Mouse (Mus musculus) kidney, postnatal 10 days (tissue): ENCODE data around the gene Ifih1.

ENCODE experiments used
- DNase-seq: peaks from one replicate; pipeline ENCODE4 v3.0.0; 2021; ENCODE audit warnings: mixed read lengths

Ifih1 gene

GRCm38 (mm10) chr2:62630446-62630845, 15.6 kb downstream of the Ifih1 start:
- DNase-seq, result peak; percentile 26

- DNase-seq, result no peak
Measured at GRCm38 (mm10) chr2:62628356-62628755, 17.7 kb downstream of the Ifih1 start.

- no peak for DNase-seq
Measured at GRCm38 (mm10) chr2:62627728-62628127, 18.3 kb downstream of the Ifih1 start.

- no peak for DNase-seq
Measured at GRCm38 (mm10) chr2:62623024-62623441, 23.0 kb downstream of the Ifih1 start.

GRCm38 (mm10) chr2:62619679-62620078, 26.4 kb downstream of the Ifih1 start:
- DNase-seq, result no peak

GRCm38 (mm10) chr2:62618934-62619341, 27.1 kb downstream of the Ifih1 start:
- DNase-seq, result no peak

- no peak for DNase-seq
Measured at GRCm38 (mm10) chr2:62613133-62613532, 32.9 kb downstream of the Ifih1 start.

GRCm38 (mm10) chr2:62606205-62606604, 39.9 kb downstream of the Ifih1 start:
- DNase-seq, result no peak

GRCm38 (mm10) chr2:62603530-62603929, 42.5 kb downstream of the Ifih1 start:
- DNase-seq, result no peak

- no peak for DNase-seq
Measured at GRCm38 (mm10) chr2:62596586-62596985, 49.5 kb downstream of the Ifih1 start.

- no peak for DNase-seq
Measured at GRCm38 (mm10) chr2:62594491-62594890, 51.6 kb downstream of the Ifih1 start.

- DNase-seq, result no peak
Measured at GRCm38 (mm10) chr2:62591555-62591954, 54.5 kb downstream of the Ifih1 start.

GRCm38 (mm10) chr2:62589333-62589732, 56.7 kb downstream of the Ifih1 start:
- no peak for DNase-seq

- no peak for DNase-seq
Measured at GRCm38 (mm10) chr2:62585769-62586168, 60.3 kb downstream of the Ifih1 start.

GRCm38 (mm10) chr2:62574962-62575361, 71.1 kb downstream of the Ifih1 start:
- no peak for DNase-seq

- DNase-seq, result no peak
Measured at GRCm38 (mm10) chr2:62574250-62574649, 71.8 kb downstream of the Ifih1 start.

GRCm38 (mm10) chr2:62573753-62574159, 72.3 kb downstream of the Ifih1 start, which contains the start of gene Fap:
Gene Fap (minus strand): TSS chr2:62574075.
- peak; percentile 10 for DNase-seq

GRCm38 (mm10) chr2:62573099-62573752, 72.8 kb downstream of the Ifih1 start:
- DNase-seq, result no peak

- DNase-seq, result no peak
Measured at GRCm38 (mm10) chr2:62564687-62565086, 81.4 kb downstream of the Ifih1 start.

GRCm38 (mm10) chr2:62562661-62563485, 83.2 kb downstream of the Ifih1 start:
- DNase-seq, result no peak

GRCm38 (mm10) chr2:62557417-62557816, 88.6 kb downstream of the Ifih1 start:
- DNase-seq, result no peak

GRCm38 (mm10) chr2:62556349-62556748, 89.7 kb downstream of the Ifih1 start:
- DNase-seq, result no peak

- DNase-seq, result peak; percentile 10
Measured at GRCm38 (mm10) chr2:62549659-62550058, 96.4 kb downstream of the Ifih1 start.

GRCm38 (mm10) chr2:62549131-62549530, 96.9 kb downstream of the Ifih1 start:
- no peak for DNase-seq
